Mouse (Mus musculus) layer of hippocampus, postnatal 10 days (tissue): ENCODE measurements around the gene Ptpa. TPM values are rescaled to one million over a fixed set of nuclear protein-coding genes. Genes with fewer than 3 reads are reported as not detected.

Experiments
- DNase-seq, 2 experiments: peaks; one replicate each; pipeline ENCODE4 v3.0.0; 2021; ENCODE audit warnings: low spot score in 2 of 2
- microRNA-seq, 2 experiments: library from miRNA; unstranded; fragments of <30 nt; microRNA quantifications; one replicate each; pipeline ENCODE4 v1.2.0; 2021
- total RNA-seq, 2 experiments: library from RNA; stranded (reverse); gene quantifications; 2 replicates each; pipeline ENCODE4 v1.2.3; 2021

The Ptpa gene
- total RNA-seq, 2 experiments from 2014 or later, result 144 to 159 TPM

DNA sequence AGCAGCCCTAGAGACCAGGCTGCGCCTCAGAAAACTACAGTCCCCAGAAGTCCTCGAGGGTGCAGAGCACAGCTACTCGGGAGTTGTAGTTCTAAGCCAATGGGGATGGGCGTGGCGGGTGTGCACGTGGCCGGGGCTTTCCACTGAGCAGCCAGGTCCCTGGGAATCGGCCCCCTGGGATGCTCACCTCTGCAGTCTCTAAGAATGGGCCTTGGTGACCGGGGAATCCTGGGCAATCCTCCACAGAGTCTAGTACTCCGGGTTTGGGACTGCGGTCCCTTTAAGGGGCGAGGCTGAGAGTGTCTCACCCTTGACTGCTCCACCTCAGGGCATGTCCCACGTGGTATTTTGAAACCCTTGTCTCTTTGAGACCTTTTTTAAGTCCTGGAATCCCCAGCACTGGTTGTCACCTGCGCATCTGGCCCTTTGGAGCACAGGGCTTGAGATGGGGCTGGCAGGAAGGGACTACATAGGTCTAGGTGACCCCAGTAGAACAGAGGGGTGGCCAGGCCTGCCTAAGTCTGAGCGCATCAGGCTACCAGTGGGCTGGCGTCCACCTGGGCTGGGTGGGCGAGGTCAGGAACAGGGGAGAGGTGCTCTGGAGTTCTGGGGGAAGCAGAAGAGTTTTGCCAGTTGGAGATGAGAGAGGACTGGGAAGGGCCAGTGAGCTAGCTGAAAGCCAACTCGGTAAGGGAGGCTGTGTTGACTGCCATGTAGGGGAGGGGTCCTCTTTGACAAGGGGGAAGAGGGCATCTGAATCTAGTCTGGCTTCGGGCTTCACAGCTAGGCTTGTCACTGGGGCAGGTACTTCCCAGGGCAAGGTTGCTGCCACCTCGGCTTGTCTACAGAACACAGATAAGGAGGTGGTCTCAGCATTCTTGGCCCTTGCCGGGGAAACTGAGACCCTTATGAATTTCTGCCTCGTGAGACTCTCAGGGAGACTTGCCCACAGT lies 80.3 kb downstream of the Ptpa start:
- DNase-seq, result peak; percentile 60 to 74

Small RNAs within 50 kb of the gene (microRNA-seq; reads per million reads assigned to microRNA genes)
- 0 reads per million in 2 experiments for gene Gm47292

Other genes starting within 250 kb of the Ptpa start
- gene Endog, start 244.5 kb upstream of the Ptpa start, total RNA-seq, result 10 to 100 TPM; 23.4 to 24.6 TPM
- 10 to 100 TPM; 31.2 to 35.3 TPM for gene Spout1, start 237.6 kb upstream of the Ptpa start, total RNA-seq
- 10 to 100 TPM; 16.4 to 17.6 TPM for gene Kyat1, start 210.2 kb upstream of the Ptpa start, total RNA-seq
- 10 to 100 TPM; 54.0 to 55.9 TPM for gene Lrrc8a, start 178.3 kb upstream of the Ptpa start, total RNA-seq
- 1 to 10 TPM; 5.8 to 7.2 TPM for gene Gm28035, start 175.5 kb upstream of the Ptpa start, total RNA-seq
- 10 to 100 TPM; 16.9 to 19.2 TPM for gene Phyhd1, start 149.8 kb upstream of the Ptpa start, total RNA-seq
- gene Gm28038, start 135.0 kb upstream of the Ptpa start, total RNA-seq, result not detected
- 10 to 100 TPM; 23.8 to 24.4 TPM for gene Dolk, start 129.7 kb upstream of the Ptpa start, total RNA-seq
- gene Nup188, start 129.6 kb upstream of the Ptpa start, total RNA-seq, result 10 to 100 TPM; 24.6 to 30.1 TPM
- gene Sh3glb2, start 56.7 kb upstream of the Ptpa start, total RNA-seq, result 100 to 1,000 TPM; 209 to 233 TPM
- 100 to 1,000 TPM; 101 to 112 TPM for gene Miga2, start 51.8 kb upstream of the Ptpa start, total RNA-seq
- 10 to 100 TPM; 31.7 to 37.4 TPM for gene Dolpp1, start 23.8 kb upstream of the Ptpa start, total RNA-seq
- gene Crat, start 226 bp upstream of the Ptpa start, total RNA-seq, result 10 to 100 TPM; 39.0 to 41.9 TPM
- 1 to 10 TPM; 8.0 to 9.6 TPM for gene Ier5l, start 58.2 kb downstream of the Ptpa start, total RNA-seq
- gene Cstad, start 179.0 kb downstream of the Ptpa start, total RNA-seq, result 1 to 10 TPM; 4.0 to 6.5 TPM